Mouse (Mus musculus) liver, embryonic 14.5 days (tissue): ENCODE results near the gene Gm17364.

Experiments
- CTCF ChIP-seq: IDR thresholded peaks from 2 replicates; pipeline ENCODE4 v1.5.1; 2016; ENCODE audit warnings: antibody characterized with exemption, low read depth, control low read depth
- EP300 ChIP-seq: IDR thresholded peaks from 2 replicates; pipeline ENCODE4 v1.6.1; 2016; ENCODE audit warnings: antibody characterized with exemption, low read depth

DNA sequence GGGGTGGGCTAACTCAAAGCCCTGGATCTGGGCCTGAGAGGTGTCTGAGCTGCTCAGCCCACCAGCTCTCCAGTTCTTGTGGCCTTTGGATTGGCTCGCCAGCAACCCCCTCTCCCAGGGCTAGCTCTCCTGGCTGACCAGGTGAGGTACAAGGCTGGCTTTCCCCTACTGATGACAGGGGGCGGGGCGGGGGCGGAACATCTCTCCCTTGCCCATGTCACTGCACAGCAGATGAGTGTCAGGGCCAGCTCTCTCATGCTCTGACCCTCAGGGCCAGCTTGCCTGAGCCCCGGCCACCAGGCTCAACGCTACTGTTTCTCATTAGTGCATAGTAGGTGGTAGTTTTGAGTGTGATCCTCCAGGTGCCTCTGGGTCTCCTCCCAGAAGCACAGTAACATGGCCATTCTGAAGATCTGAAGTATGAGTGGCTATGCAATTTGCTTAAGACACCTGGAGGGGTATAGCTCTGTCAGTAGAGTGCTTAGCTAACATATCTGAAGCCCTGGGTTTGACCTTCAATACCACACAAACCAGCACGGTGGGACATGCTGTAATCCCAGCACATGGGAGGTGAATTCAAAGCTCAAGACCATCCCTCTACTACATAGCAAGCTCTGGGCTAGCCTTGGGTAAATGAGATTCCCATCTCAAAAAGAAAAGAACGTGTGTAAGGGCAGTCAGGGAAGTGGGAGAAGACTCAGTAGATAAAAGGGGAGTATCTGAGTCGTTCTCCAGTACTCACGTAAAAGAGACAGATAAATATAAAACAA lies 35.6 kb downstream of the Gm17364 start:
- no peak for TF ChIP-seq CTCF
- TF ChIP-seq EP300, result no peak
